Mouse (Mus musculus) kidney, embryonic 15.5 days (tissue): ENCODE measurements around the gene Gnat2. TPM values are rescaled to one million over a fixed set of nuclear protein-coding genes. Genes with fewer than 3 reads are reported as not detected.

Experiments
- ATAC-seq: fragments of 200-750 bp; cut with Nextera tagmentation; replicated peaks from 2 replicates; pipeline ENCODE4 v1.8.0; 2017; ENCODE audit warnings: moderate TSS enrichment; ENCODE audit not compliant: low FRiP score
- H3K27ac ChIP-seq: fragments of 300-500 bp; sonication (generic); 2 replicates; pipeline ENCODE4 v1.5.1; 2015; ENCODE audit warnings: mild to moderate bottlenecking, inconsistent platforms
- H3K27me3 ChIP-seq: fragments of 300-500 bp; sonication (generic); 2 replicates; pipeline ENCODE4 v1.6.1; 2015; ENCODE audit warnings: inconsistent platforms
- H3K36me3 ChIP-seq: fragments of 300-500 bp; sonication (generic); 2 replicates; pipeline ENCODE4 v1.6.1; 2015; ENCODE audit warnings: inconsistent platforms
- H3K4me1 ChIP-seq: fragments of 300-500 bp; sonication (generic); 2 replicates; pipeline ENCODE4 v1.6.1; 2015; ENCODE audit warnings: inconsistent platforms
- H3K4me2 ChIP-seq: fragments of 300-500 bp; sonication (generic); 2 replicates; pipeline ENCODE4 v1.6.1; 2015; ENCODE audit warnings: moderate library complexity, mild to moderate bottlenecking, inconsistent platforms
- H3K4me3 ChIP-seq: fragments of 300-500 bp; sonication (generic); replicated peaks from 2 replicates; pipeline ENCODE4 v1.5.1; 2015; ENCODE audit warnings: mild to moderate bottlenecking, inconsistent platforms
- H3K9ac ChIP-seq: fragments of 300-500 bp; sonication (generic); 2 replicates; pipeline ENCODE4 v1.6.1; 2015; ENCODE audit warnings: mild to moderate bottlenecking, inconsistent platforms
- H3K9me3 ChIP-seq: fragments of 300-500 bp; sonication (generic); replicated peaks from 2 replicates; pipeline ENCODE4 v1.6.1; 2016; ENCODE audit warnings: inconsistent platforms
- WGBS: fragments of 180-500 bp; shearing (Covaris S2); methylation state at CpG from one replicate; pipeline ENCODE4 v1.1.7; 2015; ENCODE audit warnings: mixed read lengths; 5-methylcytosine and 5-hydroxymethylcytosine counted together
- polyA plus RNA-seq: library from polyadenylated mRNA; unstranded; fragments of >200 nt; fragmentation: Nextera tagmentation; extraction: Ambion mirVana; gene quantifications from 2 replicates; pipeline ENCODE4 v1.2.1, GENCODE M21; 2015

Gene Gnat2
- polyA plus RNA-seq, 1 experiment from 2014 or later = 1.9 TPM

DNA sequence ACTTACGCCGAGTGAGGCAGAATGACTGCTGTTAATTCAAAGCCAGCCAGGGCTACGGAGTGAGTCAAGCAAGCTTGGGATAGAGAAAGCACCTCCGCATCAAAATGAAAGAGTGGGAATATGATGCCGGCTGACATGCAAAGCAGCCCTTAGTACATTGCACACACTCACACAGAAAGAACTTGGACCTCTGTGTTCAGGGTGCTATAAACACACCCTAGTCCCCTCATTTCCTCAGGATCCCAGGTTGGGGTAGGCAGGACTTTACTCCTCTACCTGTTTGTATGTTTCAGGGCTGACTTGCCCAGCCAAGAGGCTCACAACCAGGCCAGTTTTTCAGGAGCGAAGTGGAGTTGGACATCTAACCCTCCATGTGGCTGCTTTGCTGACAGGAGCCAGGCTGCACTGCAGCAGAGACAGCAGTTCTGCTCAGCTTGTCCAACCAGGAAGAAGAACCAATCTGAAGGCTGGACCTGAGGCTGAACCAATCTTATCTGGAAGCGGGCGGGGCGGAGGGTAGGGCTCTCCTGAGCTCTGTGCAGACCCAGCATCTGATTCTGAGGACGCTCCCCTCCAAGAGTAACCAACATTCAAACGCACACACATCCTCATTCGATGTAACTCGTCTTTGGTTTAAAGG lies 23.2 kb upstream of the Gnat2 start:
- Histone ChIP-seq H3K9me3 (no peaks in the 10 kb centered on the region), H3K9ac (no peak overlapping the region), H3K4me2 (no peak overlapping the region), H3K36me3 (peaks cover 17% of the 10 kb centered on the region), H3K4me3 (no peak overlapping the region), H3K4me1 (peaks cover 17% of the 10 kb centered on the region; the same call in 1 of the 2 replicates), H3K27me3 (no peaks in the 10 kb centered on the region), H3K27ac (peak overlapping the region; percentile 14)
- WGBS = 57% methylated on average over 13 of the region's 13 CpGs
- ATAC-seq = 0 out of 2 replicates have a peak, but pooled peaks have one; percentile 30

- Histone ChIP-seq H3K4me2 (no peak overlapping the region), H3K4me1 (peaks cover 17% of the 10 kb centered on the region; the same call in 1 of the 2 replicates), H3K9ac (no peak overlapping the region), H3K4me3 (no peak overlapping the region), H3K36me3 (peaks cover 29% of the 10 kb centered on the region), H3K27me3 (no peaks in the 10 kb centered on the region), H3K27ac (no peak overlapping the region), H3K9me3 (no peaks in the 10 kb centered on the region)
- 67% methylated on average over 10 of the region's 10 CpGs for WGBS
- ATAC-seq = no peak
Measured at GRCm38 (mm10) chr3:108070295-108071293, 22.0 kb upstream of the Gnat2 start.

DNA sequence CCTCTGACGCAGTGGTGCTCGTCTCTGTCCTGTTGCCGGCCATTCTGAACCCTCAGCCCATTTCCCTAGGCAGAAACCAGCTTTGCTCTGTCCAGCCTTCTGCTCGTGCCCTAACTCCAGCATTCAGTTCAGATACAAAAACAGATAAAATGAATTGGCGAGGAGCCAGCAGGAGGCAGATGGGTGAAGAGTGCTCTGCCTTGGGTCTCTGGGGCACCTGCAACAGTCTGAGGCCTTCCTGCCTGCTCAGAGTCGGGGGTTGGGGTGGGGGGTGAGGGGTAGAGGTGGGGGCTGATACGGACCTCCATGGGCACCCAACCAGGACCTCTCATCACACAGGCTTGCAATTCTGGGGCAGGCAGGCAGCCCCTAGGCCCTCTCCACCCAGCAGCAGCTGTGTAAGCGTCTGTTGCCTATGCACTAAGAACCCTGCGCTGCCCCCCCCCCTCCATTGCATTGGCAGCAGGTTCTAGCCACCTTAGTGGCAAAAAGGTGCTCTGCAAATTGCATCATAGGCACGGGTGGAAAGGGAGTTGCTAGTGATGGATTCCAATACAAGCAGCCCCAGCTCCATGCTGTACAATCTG lies 19.5 kb upstream of the Gnat2 start:
- no peak overlapping the region for H3K4me2 ChIP-seq
- no peak overlapping the region for H3K9ac ChIP-seq
- peaks cover 13% of the 10 kb centered on the region; the same call in 1 of the 2 replicates for H3K4me1 ChIP-seq
- H3K27me3 ChIP-seq = no peaks in the 10 kb centered on the region
- ATAC-seq = no peak
- no peaks in the 10 kb centered on the region for H3K9me3 ChIP-seq
- H3K4me3 ChIP-seq = no peak overlapping the region
- peaks cover 54% of the 10 kb centered on the region for H3K36me3 ChIP-seq
- WGBS = 77% methylated on average over 10 of the region's 10 CpGs
- H3K27ac ChIP-seq = no peak overlapping the region

- H3K4me1 ChIP-seq = peaks cover 15% of the 10 kb centered on the region
- 75% methylated on average over 9 of the region's 9 CpGs for WGBS
- no peak overlapping the region for H3K4me2 ChIP-seq
- H3K4me3 ChIP-seq = no peak overlapping the region
- no peaks in the 10 kb centered on the region for H3K27me3 ChIP-seq
- H3K36me3 ChIP-seq = peaks cover 81% of the 10 kb centered on the region
- H3K9ac ChIP-seq = no peak overlapping the region
- H3K27ac ChIP-seq = no peak overlapping the region
- no peaks in the 10 kb centered on the region for H3K9me3 ChIP-seq
- ATAC-seq = peak; percentile 30; the same call in 1 of the 2 replicates
Measured at GRCm38 (mm10) chr3:108076836-108077235, 15.8 kb upstream of the Gnat2 start.

- H3K27ac ChIP-seq = 0 out of 2 replicates have a peak overlapping the region, but pooled peaks have one; percentile 41
- peak overlapping the region; percentile 30; the same call in 1 of the 2 replicates for H3K9ac ChIP-seq
- WGBS = 55% methylated on average over 4 of the region's 4 CpGs
Measured at GRCm38 (mm10) chr3:108081681-108082080, 10.9 kb upstream of the Gnat2 start.

DNA sequence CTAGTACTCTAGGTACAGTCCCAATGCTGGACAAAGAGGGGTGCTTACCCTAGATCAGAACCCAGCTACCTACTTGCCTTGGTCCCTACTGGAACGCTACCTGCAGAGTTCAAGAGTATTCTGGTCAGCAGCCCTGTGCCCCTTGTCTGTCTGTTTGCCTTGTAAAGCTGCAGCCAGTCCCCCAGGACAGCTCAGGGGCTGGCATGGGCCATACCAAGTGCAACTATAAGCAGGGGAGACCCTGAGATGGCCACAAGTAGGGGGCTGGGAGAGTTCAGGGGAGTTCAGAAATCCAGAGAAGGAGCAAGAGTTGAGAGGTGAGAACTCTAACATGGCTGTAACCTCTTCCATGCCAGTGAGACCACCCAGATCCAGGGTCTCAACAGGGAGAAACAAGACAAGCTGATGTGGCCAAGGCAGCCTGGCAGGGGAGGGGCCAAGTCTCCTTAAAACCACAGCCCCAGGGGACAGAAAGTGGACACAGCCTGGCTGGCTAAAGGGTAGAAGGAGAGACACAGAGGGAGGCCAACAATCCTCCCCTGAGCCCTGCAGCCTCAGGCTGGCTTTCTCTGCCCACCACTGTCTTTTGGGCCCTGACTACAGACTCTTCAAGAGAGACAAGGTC lies 10.2 kb upstream of the Gnat2 start:
- WGBS = 70% methylated on average over 1 of the region's 1 CpGs
- H3K9me3 ChIP-seq = no peaks in the 10 kb centered on the region
- peak overlapping the region; percentile 41 for H3K27ac ChIP-seq
- peak overlapping the region; percentile 30; the same call in 1 of the 2 replicates for H3K9ac ChIP-seq
- peaks cover 38% of the 10 kb centered on the region for H3K36me3 ChIP-seq
- H3K27me3 ChIP-seq = no peaks in the 10 kb centered on the region
- H3K4me2 ChIP-seq = peak overlapping the region; percentile 31
- H3K4me1 ChIP-seq = peaks cover 54% of the 10 kb centered on the region
- H3K4me3 ChIP-seq = 0 out of 2 replicates have a peak overlapping the region, but pooled peaks have one; percentile 8
- ATAC-seq = no peak

More at GRCm38 (mm10) chr3:108081681-108082080, 10.9 kb upstream of the Gnat2 start:
- Histone ChIP-seq H3K4me1 (peaks cover 47% of the 10 kb centered on the region), H3K9me3 (no peaks in the 10 kb centered on the region), H3K36me3 (peaks cover 45% of the 10 kb centered on the region), H3K4me2 (peak overlapping the region; percentile 31), H3K27me3 (no peaks in the 10 kb centered on the region), H3K4me3 (0 out of 2 replicates have a peak overlapping the region, but pooled peaks have one; percentile 8)
- no peak for ATAC-seq

- no peak overlapping the region for H3K9ac ChIP-seq
- H3K4me2 ChIP-seq = no peak overlapping the region
- 34% methylated on average over 2 of the region's 2 CpGs for WGBS
Measured at GRCm38 (mm10) chr3:108083161-108083560, 9.4 kb upstream of the Gnat2 start.

DNA sequence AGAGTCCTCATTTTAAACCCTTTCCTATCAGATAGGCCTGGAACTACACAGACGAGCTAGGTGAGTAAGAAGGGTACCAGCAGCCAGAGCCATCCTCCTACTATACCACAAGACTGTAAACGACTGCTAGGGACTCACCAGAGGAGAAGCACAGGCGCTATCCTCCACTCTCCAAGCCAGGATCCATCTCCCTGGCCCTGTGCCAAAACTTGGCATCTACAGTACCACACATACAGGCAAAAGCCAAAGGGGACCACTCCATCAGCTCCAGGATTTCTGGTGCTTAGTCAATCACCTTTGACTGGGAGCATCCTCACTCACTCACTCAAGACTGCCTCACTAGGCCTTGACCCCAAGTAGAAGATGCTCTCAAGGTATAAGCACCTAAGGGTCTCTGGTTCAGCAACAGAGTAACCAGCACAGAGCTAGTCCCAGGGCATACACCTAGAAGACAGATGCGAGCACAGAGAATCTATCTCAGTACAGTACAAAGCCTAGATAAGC lies 8.6 kb upstream of the Gnat2 start:
- Histone ChIP-seq H3K9ac (peak overlapping the region; percentile 55; the same call in 1 of the 2 replicates), H3K27me3 (no peaks in the 10 kb centered on the region), H3K4me3 (peak overlapping the region; percentile 60), H3K27ac (no peak overlapping the region), H3K9me3 (no peaks in the 10 kb centered on the region), H3K4me1 (peaks cover 60% of the 10 kb centered on the region), H3K4me2 (peak overlapping the region; percentile 86), H3K36me3 (peaks cover 22% of the 10 kb centered on the region)
- WGBS = 74% methylated on average over 4 of the region's 4 CpGs
- no peak for ATAC-seq

More at GRCm38 (mm10) chr3:108083161-108083560, 9.4 kb upstream of the Gnat2 start:
- Histone ChIP-seq H3K4me1 (peaks cover 56% of the 10 kb centered on the region), H3K27me3 (no peaks in the 10 kb centered on the region), H3K9me3 (no peaks in the 10 kb centered on the region), H3K36me3 (peaks cover 30% of the 10 kb centered on the region), H3K4me3 (no peak overlapping the region), H3K27ac (no peak overlapping the region)
- ATAC-seq = no peak

DNA sequence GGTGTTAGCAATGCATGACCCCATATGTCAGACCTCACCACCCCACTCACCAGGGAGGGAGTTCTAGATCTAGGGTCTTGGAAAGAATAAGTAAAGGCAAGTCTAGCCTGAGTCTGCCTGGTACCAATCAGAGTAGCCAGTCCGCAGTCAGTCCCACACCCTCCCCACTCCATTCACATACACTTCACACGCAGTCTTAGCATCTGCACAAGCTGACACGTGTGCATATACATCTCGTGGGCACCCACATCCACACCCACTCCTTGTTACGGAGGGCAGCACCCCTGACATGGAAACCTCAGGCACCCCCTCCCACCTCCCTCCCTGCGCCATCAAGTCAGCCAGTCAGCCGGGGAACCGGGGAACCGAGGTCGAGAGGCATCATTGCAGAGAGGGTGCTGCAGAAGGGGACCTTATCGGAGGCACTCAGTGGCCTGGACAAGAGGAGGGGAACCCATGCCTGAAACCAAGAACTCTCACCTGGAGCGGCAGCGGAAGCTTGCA lies 7.8 kb upstream of the Gnat2 start:
- ATAC-seq = no peak
- no peaks in the 10 kb centered on the region for H3K9me3 ChIP-seq
- peaks cover 67% of the 10 kb centered on the region for H3K4me1 ChIP-seq
- peak overlapping the region; percentile 60 for H3K4me3 ChIP-seq
- H3K27me3 ChIP-seq = no peaks in the 10 kb centered on the region
- H3K27ac ChIP-seq = peak overlapping the region; percentile 97
- peak overlapping the region; percentile 55 for H3K9ac ChIP-seq
- H3K4me2 ChIP-seq = peak overlapping the region; percentile 86
- H3K36me3 ChIP-seq = peaks cover 14% of the 10 kb centered on the region
- 11% methylated on average over 13 of the region's 13 CpGs for WGBS

DNA sequence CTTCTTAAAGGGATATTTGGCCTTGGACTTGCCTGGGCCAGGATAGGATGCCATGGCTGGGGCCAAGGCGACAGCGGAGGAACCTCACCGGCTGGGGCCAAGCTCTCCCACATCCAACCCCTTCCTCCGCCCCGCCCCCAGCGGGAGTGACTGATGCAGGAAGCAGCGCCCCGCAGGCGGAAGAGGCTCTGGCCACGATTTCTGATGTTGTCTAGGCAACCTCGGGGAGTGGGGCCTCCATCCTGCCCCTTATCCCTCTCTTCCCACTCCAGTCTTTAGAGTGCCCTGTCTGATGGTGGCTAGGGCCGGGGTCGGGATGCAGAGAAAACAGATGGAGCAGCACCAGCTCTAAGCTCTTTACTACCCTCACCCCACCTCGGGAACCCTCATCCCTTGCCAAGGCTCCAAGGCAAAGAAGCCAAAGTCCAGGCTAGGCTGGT lies 7.3 kb upstream of the Gnat2 start:
- Histone ChIP-seq H3K36me3 (peaks cover 9% of the 10 kb centered on the region), H3K27me3 (no peaks in the 10 kb centered on the region), H3K4me1 (peaks cover 67% of the 10 kb centered on the region), H3K4me2 (peak overlapping the region; percentile 86), H3K9me3 (no peaks in the 10 kb centered on the region), H3K9ac (peak overlapping the region; percentile 55), H3K27ac (peak overlapping the region; percentile 97), H3K4me3 (peak overlapping the region; percentile 60)
- peak; percentile 88 for ATAC-seq
- WGBS = under 1% methylated on average over 14 of the region's 14 CpGs
